Mouse (Mus musculus) left cerebral cortex, adult 11 months (tissue): ENCODE results near the gene Man2b1.

Experiments
- DNase-seq: peaks from one replicate; pipeline ENCODE4 v3.0.0; 2022; ENCODE audit warnings: low spot score

The Man2b1 gene

DNA sequence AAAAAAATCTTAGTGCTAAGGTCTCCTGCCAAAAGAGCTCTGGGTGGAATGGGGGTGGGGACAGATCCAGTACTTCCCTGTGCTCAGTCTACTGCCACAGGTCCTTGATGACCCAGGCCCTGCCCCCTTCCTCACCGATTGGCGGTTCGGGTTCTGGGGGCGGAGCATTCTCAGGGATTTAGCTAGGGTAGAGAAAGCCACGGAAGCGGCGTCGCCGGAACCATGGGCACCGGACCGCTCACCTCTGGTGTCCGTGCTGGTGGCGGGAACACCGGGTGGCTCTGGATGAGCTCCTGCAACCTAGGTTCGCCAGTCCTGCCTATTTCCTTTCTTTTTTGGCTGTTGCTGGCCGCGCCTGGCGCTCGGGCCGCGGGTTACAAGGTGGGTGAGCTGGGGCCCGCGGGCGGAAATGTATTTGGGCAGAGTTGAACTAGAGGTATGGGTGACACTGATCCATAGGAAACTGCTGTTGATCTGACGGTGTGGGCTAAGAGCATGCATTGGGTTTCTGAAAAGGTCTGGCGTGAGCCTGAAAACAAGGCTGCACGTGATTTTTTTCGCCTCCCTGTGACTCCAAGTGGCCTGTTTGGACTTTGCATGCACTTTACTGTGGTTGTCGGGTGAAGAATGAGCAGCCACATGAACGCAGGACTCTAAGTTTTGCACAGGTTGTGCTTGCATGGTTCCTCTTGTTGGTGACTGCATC is at the start of gene Man2b1:
Gene Man2b1, plus strand, starts transcription at position 163 of the 706 bp plus-strand sequence.
- peak; percentile 83 for DNase-seq

DNA sequence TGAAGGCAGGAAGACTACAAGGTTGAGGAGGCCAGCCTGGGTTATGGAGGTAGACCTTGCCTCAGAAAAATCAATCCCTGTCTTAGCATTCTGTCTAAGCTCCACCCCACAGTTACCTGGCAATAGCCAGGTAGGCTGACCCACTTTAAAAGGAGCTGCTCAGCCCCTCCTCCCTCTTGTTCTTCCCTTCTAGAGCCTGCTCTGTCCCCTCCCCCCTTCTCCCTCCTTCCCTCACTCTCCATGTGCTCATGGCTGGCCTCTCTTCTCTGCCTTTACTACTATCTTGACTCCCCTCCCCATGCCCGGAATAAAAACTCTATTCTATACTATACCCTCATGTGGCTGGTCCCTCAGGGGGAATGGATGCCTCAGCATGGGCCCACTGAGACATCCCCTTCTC is 49.2 kb upstream of the Man2b1 start:
- DNase-seq, result no peak

DNA sequence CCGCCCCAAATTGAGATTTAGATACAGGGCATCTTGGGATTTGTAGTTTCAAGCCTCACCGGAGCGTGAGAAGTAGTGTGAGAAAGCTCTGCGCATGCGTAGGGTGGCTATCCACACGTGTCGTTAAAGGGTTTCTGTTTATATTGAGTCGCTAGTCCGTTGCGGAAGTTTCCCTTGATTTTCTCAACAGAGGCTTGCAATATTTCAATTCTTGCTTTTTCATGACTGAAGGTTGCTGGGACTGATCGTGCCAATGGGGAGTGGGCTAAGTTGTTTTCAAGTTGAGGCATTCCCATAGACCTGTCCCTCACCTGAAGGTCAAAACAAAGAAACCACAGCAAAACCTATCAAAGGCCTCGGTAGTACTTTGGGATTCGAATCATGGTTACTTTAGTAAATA is 48.3 kb upstream of the Man2b1 start:
- no peak for DNase-seq

DNA sequence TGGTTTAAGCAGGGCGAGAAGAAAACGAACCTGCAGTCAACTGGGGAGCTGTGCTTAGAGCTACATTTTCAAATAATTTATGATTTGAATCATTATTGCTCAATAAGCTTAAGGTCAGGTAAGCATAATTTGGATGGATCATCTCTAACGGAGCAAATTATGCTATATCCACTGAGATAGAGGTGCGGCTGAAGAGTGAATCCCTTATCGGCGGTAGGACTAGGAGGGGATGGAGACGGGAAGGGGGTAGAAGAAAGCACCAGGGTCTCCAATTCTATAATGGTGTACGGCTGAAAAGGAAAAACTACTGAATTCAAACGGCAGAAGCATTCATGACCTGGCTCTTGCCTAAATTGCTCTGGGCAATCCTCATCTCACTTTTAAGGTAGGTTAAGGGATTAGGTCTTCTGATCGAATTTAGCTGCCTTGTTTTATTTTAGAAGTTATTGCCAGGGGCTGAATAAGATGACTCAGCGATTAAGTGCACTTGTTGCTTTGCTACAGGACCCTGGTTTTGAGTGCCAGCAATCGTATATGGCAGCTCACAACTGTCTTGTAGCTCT is 47.8 kb upstream of the Man2b1 start:
- DNase-seq, result no peak

DNA sequence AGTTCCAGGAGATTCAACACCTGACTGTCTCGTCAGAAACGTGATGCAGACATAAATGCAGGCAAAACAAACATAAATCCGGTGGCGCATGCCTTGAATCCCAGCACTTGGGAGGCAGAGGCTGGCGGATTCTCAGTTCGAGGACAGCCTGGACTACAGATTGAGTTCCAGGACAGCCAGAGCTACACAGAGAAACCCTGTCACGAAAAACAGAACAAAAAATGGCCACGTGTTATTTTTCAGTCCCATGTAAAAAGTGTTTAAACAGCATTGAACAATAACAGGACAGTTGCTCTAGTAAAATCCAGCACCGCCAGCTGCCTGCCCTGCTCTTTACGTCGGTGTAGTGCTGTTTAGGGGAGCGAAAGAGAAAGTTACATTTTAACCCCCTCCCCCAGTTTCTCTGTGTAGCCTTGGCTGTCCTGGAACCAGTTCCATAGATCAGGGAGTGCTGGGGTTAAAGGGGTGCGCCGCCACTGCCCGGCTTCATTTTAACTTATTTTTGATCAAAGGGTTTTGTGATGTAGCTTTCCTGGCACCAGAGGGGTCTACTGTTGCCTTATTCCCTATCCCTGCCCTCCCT is 47.3 kb upstream of the Man2b1 start:
- DNase-seq, result no peak

DNA sequence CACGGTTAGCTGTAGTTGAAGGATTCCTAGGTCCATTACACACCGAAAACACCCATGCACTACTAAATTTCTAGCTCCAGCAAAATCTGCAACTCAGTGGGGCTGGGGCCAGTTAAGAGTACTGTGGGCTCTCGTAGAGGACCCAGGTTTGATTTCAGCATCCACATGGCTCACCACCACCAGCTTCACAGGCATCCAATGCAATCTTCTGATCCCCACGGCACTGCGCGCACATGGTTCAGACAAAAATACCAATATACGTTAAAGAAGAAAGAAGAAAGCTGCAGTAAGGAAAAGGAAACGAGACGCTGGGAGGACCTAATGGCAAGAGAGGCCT is 46.7 kb upstream of the Man2b1 start:
- no peak for DNase-seq

DNA sequence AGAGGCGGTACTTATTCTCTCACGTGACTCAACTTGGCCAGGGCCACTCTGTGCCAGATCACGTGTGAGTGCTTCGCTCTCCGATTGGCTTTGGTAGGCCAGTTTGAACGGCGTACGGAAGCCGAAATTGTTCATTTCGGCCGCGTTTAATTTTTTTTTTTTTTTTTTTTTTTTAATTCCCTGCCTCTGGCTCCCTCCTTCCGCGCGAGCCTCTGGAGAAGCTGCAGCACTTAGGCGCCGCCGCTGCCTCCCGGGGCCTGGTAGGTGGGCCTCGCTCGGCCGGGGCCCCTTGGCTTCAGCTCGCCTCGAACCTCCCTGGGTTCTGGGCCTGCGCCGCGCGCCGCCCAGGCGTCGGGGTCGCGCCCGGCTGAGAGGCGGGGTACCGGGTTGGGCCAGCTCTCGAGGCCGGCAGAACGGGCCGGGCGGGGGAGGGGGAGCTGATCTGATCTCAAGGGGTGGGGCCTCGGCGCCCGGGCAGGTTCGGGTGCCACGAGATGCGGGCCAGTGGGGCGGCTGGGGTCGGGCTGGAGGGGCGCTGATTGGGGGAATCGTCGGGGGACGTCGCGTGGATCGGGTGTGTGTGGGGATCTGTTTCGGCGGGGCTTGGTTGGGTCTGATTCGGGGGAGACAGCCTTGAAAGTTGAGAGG is 46.2 kb upstream of the Man2b1 start, which contains the start of gene Tnpo2:
Gene Tnpo2, plus strand, starts transcription at position 198 of the 648 bp plus-strand sequence.
- DNase-seq, result peak; percentile 93

DNA sequence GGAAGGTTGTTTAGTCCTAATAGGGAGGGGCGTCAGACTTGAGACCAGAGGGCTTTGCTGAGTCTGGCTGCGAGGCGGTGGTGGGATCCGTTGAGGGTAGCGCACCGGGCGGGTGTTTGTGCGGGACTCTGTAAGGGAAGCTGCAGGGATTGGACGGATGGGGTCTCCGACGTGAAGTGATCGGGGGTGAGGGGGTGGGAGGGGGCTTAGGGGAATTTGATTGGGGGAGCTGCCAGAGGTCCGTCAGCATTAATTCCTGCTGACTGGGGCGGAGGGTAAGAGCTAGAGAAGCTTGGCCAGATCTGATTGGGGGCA is 45.7 kb upstream of the Man2b1 start:
- DNase-seq, result no peak

DNA sequence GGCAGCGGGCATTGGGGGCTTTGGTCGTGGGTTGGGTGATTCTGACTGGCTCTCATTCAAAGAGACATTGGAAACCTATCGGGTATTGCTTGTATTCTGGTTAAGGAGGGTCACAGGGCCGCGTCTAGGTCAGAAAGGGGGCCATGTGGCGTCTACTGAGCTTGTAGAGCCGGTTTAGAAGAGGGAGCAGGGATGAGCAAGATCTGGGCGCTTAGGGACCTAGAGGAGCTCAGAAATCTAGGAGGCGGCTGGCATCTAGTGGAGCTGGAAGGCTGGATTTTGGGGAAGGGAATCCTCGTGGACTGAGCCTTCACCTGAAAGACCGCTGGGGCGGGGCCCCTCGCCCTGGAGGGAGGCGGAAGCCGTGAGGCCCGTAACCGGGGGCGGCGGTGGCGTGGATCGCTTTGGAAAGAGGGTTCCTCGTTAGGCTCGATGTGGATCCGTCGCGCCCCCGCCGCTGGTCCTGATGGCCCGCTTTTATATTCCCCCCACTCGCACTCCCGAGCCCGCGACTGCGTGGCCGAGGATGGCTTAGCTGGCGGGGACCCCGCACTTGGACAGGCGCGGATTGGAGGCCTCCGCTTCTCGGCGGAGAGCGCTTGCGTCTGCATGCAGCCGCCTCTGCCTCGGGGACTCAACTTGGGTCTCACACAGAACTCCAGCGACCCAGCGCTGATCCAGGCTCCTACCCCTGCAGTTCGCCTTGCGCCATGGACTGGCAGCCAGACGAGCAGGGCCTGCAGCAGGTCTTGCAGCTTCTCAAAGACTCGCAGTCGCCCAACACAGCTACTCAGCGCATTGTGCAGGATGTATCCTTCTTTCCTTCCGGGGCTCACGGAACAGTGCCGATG is 45.2 kb upstream of the Man2b1 start:
- no peak for DNase-seq

DNA sequence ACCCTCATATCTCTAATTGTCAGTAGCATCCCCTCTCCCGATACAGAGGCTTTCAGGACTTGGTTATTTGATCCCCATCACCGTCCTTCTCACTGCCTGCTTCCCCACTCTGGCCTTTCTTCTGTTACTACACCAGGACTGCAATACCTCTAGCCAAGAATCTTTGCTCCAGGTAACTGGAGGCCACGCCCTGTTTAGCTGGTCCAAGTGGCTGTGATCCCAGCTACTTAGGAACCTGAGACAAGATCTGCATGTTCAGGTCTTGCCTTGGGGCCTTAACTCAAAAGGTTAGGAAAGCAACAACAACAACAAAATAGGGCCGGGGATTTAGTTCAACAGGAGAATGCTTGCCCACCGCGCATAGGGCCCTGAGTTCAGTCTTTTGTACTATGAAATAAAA is 39.5 kb upstream of the Man2b1 start:
- DNase-seq, result no peak

DNA sequence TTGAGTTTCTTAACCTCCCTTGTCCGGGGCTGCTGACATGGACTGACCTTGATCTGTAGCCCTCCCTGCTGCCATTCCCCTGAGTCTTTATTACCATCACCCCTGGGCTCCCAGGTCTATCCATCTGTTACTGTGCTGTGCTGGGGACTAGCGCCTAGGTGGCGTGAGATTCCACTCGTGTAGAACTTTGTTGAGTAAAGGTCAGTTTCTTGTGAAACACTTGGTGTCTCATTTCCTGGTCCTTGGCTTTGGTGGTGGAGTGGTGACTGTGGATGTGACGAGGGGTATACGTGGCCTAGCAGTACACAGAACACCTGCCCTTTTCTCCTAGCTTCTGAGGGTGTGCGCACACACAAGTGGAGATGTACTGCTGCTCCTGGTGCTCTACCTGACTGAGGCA is 25.7 kb upstream of the Man2b1 start:
- no peak for DNase-seq

DNA sequence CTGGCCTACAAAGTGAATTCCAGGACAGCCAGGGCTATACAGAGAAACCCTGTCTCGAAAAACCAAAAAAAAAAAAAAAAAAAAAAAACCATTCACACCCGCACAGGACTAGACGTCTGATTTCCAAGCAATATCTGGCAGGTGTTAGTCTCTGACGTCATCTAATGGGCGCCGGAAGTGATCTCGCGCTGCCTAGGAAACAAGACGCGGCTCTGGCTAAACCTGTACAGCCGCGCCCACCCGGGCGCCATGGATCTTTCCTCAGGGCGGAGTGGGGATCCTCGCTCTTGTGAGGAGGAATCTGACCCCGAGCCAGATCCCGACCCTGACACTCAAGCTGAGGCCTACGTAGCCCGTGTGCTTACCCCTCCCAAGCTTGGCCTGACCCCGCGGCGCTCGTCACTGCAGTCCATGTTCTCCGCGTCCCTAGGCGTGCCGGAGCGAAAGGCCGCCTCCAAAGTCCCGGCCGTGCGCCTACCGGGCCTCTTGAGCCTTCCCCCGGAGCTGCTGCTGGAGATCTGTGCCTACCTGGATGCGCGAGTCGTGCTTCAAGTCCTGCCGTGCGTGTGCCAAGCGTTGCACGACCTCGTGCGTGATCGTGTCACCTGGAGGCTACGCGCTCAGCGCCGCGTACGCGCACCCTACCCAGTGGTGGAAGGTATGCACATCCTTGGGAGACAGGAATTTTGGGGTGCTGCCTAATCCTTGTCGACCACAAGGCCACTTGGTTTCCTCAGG is 23.0 kb upstream of the Man2b1 start, which contains the start of gene Fbxw9:
Gene Fbxw9, plus strand, starts transcription at position 177 of the 738 bp plus-strand sequence.
- DNase-seq, result peak; percentile 87

DNA sequence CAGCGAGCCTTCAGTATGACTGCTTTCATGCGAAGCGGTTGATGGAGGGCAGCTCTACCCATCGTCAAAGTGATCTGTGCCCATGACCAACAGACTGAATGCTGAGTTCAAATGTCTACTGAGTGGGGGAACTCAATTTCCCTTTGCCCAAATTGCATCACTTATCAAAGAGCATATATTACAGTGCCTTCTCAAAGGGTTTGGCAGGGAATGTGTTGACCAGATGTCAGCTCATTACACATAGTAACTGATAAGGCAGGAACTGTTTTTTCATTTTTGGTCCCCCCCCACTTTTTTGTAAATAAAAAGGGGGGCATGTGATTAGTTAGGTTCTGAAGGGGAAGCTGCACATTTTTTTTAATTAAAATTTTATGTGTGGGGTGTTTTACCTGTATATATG is 20.5 kb upstream of the Man2b1 start:
- DNase-seq, result no peak

DNA sequence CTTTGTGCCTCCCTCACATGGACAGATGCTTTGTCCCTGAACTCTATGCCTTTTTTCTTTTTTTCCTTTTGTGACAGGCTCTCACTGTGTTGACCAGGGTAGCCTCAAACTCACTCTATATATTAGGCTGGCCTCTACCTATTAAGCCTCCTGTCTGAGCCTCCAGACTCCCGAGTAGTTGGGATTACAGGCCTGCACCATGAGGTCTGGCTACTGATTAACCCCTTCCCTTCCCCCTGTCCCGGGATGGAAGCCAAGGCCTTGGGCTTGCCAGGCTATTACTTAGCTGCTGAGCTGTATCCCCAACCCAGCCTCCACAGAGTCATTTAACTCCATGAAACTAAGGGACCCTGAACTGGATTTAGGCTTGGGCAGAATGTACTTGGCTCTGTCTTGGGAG is 17.9 kb upstream of the Man2b1 start:
- DNase-seq, result no peak

DNA sequence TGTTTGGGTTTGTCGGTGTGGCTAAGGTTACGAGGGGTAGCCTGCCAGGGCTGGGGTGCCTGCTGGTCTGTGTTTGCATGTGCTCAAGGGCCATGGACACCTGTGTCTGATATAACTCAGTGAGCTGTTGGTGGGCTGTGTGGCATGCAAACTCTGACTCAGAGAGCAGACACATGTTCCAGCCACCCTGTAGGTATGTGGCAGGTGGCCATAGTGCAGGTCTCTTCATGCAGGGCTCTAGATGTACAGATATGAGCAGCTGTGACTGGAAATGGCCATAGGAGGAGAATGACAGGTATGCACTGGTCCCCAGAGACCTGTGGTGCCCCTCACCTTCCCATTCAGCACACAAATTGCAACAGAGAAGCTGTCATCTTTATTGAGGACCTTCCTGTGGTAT is 15.9 kb upstream of the Man2b1 start:
- DNase-seq, result no peak

DNA sequence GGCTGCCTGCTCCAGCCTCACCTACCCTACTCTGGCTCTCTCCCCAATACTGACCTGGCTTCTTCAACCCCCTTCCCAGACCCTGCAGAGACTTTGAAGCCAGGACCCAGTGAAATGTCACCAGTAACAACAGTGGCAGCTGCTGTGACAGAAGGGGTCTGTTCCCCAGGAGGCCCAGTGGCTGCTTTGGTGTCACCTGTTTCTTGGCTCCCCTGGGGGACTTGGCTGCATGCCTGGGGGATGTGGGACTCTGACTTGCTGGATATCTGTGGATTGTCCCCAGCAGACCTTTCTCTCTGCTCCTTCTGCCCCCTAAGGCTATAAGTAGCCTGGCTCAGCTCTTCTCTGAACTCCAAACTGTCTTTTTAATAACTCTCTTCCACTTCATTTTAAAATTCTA is 15.1 kb upstream of the Man2b1 start, which contains the start of gene Gm5741:
Gene Gm5741, minus strand, starts transcription at position 1 of the 400 bp plus-strand sequence.
- DNase-seq, result no peak

DNA sequence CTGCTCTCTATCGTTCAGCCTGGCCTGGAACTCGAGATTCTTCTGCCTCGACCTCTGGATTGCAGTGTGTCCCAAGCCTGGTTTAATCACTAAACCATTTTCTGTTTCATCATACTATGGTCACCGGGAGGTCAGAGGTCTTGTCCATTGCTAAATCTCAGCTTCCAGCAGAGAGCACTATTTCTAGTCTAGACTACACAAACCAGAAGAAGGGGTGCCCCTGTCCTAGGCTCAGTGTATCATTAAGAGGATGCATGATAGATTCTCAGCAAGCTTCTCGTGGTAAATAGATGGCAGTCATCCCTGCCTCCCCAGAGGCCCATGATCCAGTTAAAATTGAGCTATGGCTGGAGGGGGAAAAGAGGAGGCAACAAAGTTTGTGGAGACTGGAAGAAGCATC is 12.0 kb upstream of the Man2b1 start:
- no peak for DNase-seq

DNA sequence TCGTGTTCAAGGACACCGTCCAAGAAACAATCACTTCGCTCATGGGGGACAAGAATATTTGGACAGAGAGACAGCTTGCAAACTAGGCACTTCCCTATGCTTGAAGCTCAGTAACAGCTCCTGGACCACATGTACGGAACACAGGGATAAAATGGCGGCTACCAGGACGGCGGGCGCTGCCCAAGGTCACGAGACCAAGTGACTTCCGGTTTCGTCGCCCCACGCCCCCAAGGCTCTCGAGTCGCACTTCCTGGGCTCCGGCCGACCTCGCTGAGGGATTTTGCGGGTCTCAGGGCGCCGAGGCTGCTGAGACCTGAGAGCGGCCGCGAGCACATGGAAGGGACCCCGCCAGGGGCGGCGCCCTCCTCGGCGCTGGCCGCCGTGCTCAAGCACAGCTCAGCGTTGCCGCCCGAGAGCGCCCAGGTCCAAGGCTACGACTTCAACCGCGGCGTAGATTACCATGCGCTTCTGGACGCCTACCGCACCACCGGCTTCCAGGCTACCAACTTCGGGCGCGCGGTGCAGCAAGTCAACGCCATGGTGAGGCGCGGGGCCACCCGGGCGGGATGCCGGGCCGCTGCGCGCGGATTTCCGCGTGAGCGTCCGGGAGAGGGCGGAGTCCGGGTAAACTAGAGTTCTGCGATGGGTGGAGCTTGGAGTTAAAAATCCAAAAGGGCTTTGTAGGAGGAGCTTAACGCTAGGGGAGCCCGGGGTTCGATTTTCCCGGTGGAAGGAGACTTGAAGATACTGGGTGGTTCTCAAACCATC is 11.4 kb upstream of the Man2b1 start, which contains the start of gene Dhps:
Gene Dhps, plus strand, starts transcription at position 244 of the 768 bp plus-strand sequence.
- DNase-seq, result peak; percentile 90

DNA sequence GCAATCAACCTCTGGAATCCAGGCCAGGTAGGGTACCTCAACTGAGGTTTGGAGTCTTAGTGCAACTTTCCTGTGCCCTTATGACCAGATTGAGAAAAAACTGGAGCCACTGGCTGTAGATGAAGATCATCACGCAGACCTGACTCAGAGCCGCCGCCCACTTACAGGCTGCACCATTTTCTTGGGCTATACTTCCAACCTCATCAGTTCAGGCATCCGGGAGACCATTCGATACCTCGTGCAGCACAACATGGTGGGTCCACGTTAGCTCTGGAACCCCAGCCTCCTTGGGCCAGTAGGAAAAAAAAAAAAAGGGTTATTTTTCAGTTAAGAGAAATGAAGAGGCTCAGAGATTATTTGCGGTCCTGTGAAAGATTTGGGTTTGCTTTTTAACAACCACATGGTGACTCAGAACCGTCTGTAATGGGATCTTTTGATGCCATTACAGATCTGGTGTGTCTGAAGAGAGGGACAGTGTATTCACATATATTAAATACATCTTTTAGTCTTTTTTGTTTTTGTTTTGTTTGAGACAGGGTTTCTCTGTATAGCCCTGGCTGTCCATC is 10.6 kb upstream of the Man2b1 start:
- DNase-seq, result no peak

DNA sequence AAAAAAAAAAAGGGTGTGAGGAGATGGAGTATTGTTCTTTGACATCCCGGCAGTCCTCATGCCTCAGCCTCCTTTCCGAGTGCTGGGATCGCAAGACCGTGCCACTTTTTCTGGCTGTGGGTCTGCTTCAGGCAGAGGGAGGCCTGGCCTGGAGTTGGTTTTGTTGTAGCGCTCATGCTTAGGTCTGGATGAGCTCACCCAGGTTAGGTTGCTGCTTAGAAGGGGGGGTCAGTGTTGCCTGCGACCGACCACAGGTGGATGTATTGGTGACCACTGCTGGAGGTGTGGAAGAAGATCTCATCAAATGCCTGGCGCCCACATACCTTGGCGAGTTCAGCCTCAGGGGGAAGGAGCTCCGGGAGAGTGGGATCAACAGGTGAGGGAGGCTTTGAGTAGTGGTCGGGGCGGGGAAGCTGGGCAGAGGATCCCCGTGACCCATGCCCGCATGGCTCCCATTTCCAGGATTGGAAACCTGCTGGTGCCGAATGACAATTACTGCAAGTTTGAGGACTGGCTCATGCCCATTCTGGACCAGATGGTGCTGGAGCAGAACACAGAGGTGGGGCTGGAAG is 9.9 kb upstream of the Man2b1 start:
- DNase-seq, result no peak
